Mouse (Mus musculus): Measurements from ENCODE around the gene Vps11.
A peak's percentile ranks its signal among the peaks of the same experiment; 100 is the strongest.

DNA sequence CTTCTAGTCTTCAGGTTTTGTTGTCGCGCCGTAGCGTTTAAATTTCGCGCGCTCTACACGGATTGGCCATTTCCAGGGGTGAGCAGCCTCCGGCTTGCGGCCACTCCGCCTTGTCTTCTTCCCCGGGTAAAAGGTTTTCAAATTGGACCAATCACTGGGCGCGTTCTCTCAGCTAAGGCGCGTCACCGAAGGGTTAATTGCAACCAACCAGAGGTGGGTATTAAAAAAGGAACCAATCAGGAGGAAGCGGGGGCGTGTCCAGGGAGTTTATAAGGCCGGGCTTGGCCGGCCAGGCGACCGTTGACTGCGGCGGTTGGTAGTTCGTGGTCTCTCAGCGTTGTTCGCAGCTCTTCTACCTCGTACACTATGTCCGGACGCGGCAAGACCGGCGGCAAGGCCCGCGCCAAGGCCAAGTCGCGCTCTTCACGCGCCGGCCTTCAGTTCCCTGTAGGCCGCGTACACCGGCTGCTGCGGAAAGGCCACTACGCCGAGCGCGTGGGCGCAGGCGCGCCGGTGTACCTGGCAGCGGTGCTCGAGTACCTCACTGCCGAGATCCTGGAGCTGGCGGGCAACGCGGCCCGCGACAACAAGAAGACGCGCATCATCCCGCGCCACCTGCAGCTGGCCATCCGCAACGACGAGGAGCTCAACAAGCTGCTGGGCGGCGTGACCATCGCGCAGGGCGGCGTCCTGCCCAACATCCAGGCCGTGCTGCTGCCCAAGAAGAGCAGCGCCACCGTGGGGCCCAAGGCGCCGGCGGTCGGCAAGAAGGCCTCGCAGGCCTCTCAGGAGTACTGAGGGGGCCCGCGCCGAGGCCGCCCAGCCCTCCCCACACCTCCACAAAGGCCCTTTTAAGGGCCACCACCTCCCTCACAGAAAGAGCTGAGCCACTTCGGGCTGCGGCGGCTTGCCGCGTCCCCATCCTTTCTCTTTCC, 26.8 kb downstream of the Vps11 start, which contains the start of gene H2afx:
- TF ChIP-seq CTCF (IDR thresholded peaks at IDR 0.05; ENCODE audit: borderline replicate concordance, insufficient read depth, low read length): peak; percentile 40; the same call in 1 of the 2 replicates
- peak; percentile 100 for TF ChIP-seq POLR2A (IDR thresholded peaks at IDR 0.05; ENCODE audit: low read depth, low read length)
